Mouse (Mus musculus) MEL (cell line): ENCODE measurements around the gene D130040H23Rik. TPM values are rescaled to one million over a fixed set of nuclear protein-coding genes. Genes with fewer than 3 reads are reported as not detected.

Experiments
- DNase-seq: peaks from one replicate; pipeline ENCODE4 v3.0.0; 2011; ENCODE audit warnings: low read depth, low spot score
- H3K27ac ChIP-seq: 2 replicates; pipeline ENCODE4 v1.5.1; 2012; ENCODE audit warnings: low read depth, mild to moderate bottlenecking, control low read depth, low read length, moderate library complexity; ENCODE audit not compliant: control insufficient read depth
- H3K27me3 ChIP-seq, 2 experiments: fragments of 150-350 bp in 1 of 2; sonication (generic) in 1 of 2; 2 replicates each; pipeline ENCODE4 v1.6.1; 2012; ENCODE audit warnings: low read length in 2 of 2, mild to moderate bottlenecking in 2 of 2, improper control_type of control experiment in 1 of 2, moderate library complexity in 1 of 2; ENCODE audit not compliant: insufficient read depth in 2 of 2, control insufficient read depth in 1 of 2
- H3K36me3 ChIP-seq, 2 experiments: 2 replicates each; pipeline ENCODE4 v1.6.1; 2012 to 2014; ENCODE audit warnings: low read length in 2 of 2, improper control_type of control experiment in 1 of 2, inconsistent platforms in 1 of 2, mild to moderate bottlenecking in 1 of 2; ENCODE audit not compliant: insufficient read depth in 2 of 2, control insufficient read depth in 1 of 2
- H3K4me1 ChIP-seq, 2 experiments: fragments of 150-350 bp in 1 of 2; sonication (generic) in 1 of 2; 2 replicates each; pipeline ENCODE4 v1.6.1; 2012; ENCODE audit warnings: low read length in 2 of 2, improper control_type of control experiment in 1 of 2, mild to moderate bottlenecking in 1 of 2; ENCODE audit not compliant: insufficient read depth in 2 of 2, control insufficient read depth in 1 of 2
- H3K4me3 ChIP-seq, 2 experiments: fragments of 150-350 bp in 1 of 2; sonication (generic) in 1 of 2; 2 replicates each; pipeline ENCODE4 v1.5.1; 2012; ENCODE audit warnings: low read depth in 2 of 2, low read length in 2 of 2, mild to moderate bottlenecking in 2 of 2, moderate library complexity in 2 of 2, control low read depth in 1 of 2, improper control_type of control experiment in 1 of 2; ENCODE audit not compliant: control insufficient read depth in 1 of 2, insufficient read depth in 1 of 2
- H3K79me2 ChIP-seq: 2 replicates; pipeline ENCODE4 v1.6.1; 2012; ENCODE audit warnings: mild to moderate bottlenecking, low read length, moderate library complexity; ENCODE audit not compliant: control insufficient read depth, poor library complexity, insufficient read depth
- H3K9ac ChIP-seq: 2 replicates; pipeline ENCODE4 v1.6.1; 2012; ENCODE audit warnings: low read depth, mild to moderate bottlenecking, control low read depth, low read length, moderate library complexity; ENCODE audit not compliant: control insufficient read depth, poor library complexity, severe bottlenecking
- H3K9me3 ChIP-seq: fragments of 150-350 bp; sonication (generic); replicated peaks from 2 replicates; pipeline ENCODE4 v1.6.1; 2012; ENCODE audit warnings: mild to moderate bottlenecking, low read length, improper control_type of control experiment, moderate library complexity; ENCODE audit not compliant: insufficient read depth
- CHD1 ChIP-seq: IDR thresholded peaks from 2 replicates; pipeline ENCODE4 v1.6.1; 2012; ENCODE audit warnings: low read depth, mild to moderate bottlenecking, inconsistent platforms, low read length, improper control_type of control experiment
- CHD2 ChIP-seq: IDR thresholded peaks from 2 replicates; pipeline ENCODE4 v1.6.1; 2011; ENCODE audit warnings: low read length, improper control_type of control experiment
- E2F4 ChIP-seq: IDR thresholded peaks from 2 replicates; pipeline ENCODE4 v1.6.1; 2011; ENCODE audit warnings: low read depth, low read length, improper control_type of control experiment, borderline replicate concordance
- ELF1 ChIP-seq: IDR thresholded peaks from 2 replicates; pipeline ENCODE4 v1.6.1; 2014; ENCODE audit warnings: low read depth, mild to moderate bottlenecking, inconsistent platforms, low read length, improper control_type of control experiment, moderate library complexity
- EP300 ChIP-seq, 2 experiments: IDR thresholded peaks; 2 replicates each; pipeline ENCODE4 v1.6.1; 2011; ENCODE audit warnings: improper control_type of control experiment in 2 of 2, low read length in 2 of 2, low read depth in 1 of 2, mild to moderate bottlenecking in 1 of 2
- HCFC1 ChIP-seq: IDR thresholded peaks from 2 replicates; pipeline ENCODE4 v1.6.1; 2012; ENCODE audit warnings: low read depth, mild to moderate bottlenecking, inconsistent platforms, low read length, improper control_type of control experiment, moderate library complexity
- JUND ChIP-seq: IDR thresholded peaks from 2 replicates; pipeline ENCODE4 v1.6.1; 2011; ENCODE audit warnings: low read depth, mild to moderate bottlenecking, improper control_type of control experiment, low read length
- MAZ ChIP-seq: IDR thresholded peaks from 2 replicates; pipeline ENCODE4 v1.6.1; 2012; ENCODE audit warnings: low read depth, mild to moderate bottlenecking, inconsistent platforms, low read length, improper control_type of control experiment
- MEF2A ChIP-seq: IDR thresholded peaks from 2 replicates; pipeline ENCODE4 v1.6.1; 2014; ENCODE audit warnings: low read depth, mild to moderate bottlenecking, inconsistent platforms, low read length, improper control_type of control experiment; ENCODE audit not compliant: poor library complexity, insufficient replicate concordance, severe bottlenecking; ENCODE audit errors: extremely low read depth
- MYC ChIP-seq: IDR thresholded peaks from 2 replicates; pipeline ENCODE4 v1.6.1; 2011; ENCODE audit warnings: low read depth, mild to moderate bottlenecking, low read length, improper control_type of control experiment, moderate library complexity
- NRF1 ChIP-seq: IDR thresholded peaks from 2 replicates; pipeline ENCODE4 v1.6.1; 2014; ENCODE audit warnings: low read depth, mild to moderate bottlenecking, inconsistent platforms, low read length, improper control_type of control experiment, moderate library complexity; ENCODE audit not compliant: poor library complexity, insufficient read depth, severe bottlenecking
- POLR2A ChIP-seq, 2 experiments: IDR thresholded peaks; 2 replicates each; pipeline ENCODE4 v1.6.1; 2011 to 2012; ENCODE audit warnings: low read length in 2 of 2, mild to moderate bottlenecking in 2 of 2, control low read depth in 1 of 2, improper control_type of control experiment in 1 of 2, low read depth in 1 of 2, moderate library complexity in 1 of 2; ENCODE audit not compliant: control insufficient read depth in 1 of 2, insufficient read depth in 1 of 2, poor library complexity in 1 of 2
- POLR2AphosphoS5 ChIP-seq: IDR thresholded peaks from 2 replicates; pipeline ENCODE4 v1.6.1; 2012; ENCODE audit warnings: low read depth, borderline replicate concordance, mild to moderate bottlenecking, inconsistent platforms, low read length, moderate library complexity, mixed read lengths
- RAD21 ChIP-seq: IDR thresholded peaks from 2 replicates; pipeline ENCODE4 v1.6.1; 2011; ENCODE audit warnings: mild to moderate bottlenecking, low read depth, low read length, improper control_type of control experiment
- RCOR1 ChIP-seq: IDR thresholded peaks from 2 replicates; pipeline ENCODE4 v1.6.1; 2012; ENCODE audit warnings: low read depth, mild to moderate bottlenecking, inconsistent platforms, low read length, improper control_type of control experiment
- SIN3A ChIP-seq: IDR thresholded peaks from 2 replicates; pipeline ENCODE4 v1.6.1; 2012; ENCODE audit warnings: low read length, improper control_type of control experiment, inconsistent platforms
- USF2 ChIP-seq, 2 experiments: IDR thresholded peaks; 2 replicates each; pipeline ENCODE4 v1.6.1; 2011 to 2012; ENCODE audit warnings: improper control_type of control experiment in 2 of 2, low read length in 2 of 2, borderline replicate concordance in 1 of 2, inconsistent platforms in 1 of 2, low read depth in 1 of 2, mild to moderate bottlenecking in 1 of 2; ENCODE audit not compliant: insufficient read depth in 1 of 2
- ZC3H11A ChIP-seq: IDR thresholded peaks from 2 replicates; pipeline ENCODE4 v1.6.1; 2012; ENCODE audit warnings: low read depth, mild to moderate bottlenecking, inconsistent platforms, low read length, improper control_type of control experiment
- ZKSCAN1 ChIP-seq: IDR thresholded peaks from 2 replicates; pipeline ENCODE4 v1.6.1; 2012; ENCODE audit warnings: low read depth, mild to moderate bottlenecking, inconsistent platforms, low read length, improper control_type of control experiment, moderate library complexity
- polyA plus RNA-seq, 2 experiments: library from polyadenylated mRNA; stranded (reverse) in 1 of 2; unstranded in 1 of 2; fragments of >175 nt in 1 of 2; fragments of >200 nt in 1 of 2; gene quantifications; 2 replicates each; pipeline versions ENCODE4 v1.2.1 to v1.2.4; 2012; ENCODE audit warnings: low replicate concordance in 2 of 2, low read depth in 1 of 2; ENCODE audit not compliant: insufficient read length in 2 of 2, insufficient read depth in 1 of 2, missing spikeins in 1 of 2
- total RNA-seq: library from RNA; depleted of rRNA; stranded (reverse); fragments of 300-350 nt; gene quantifications from 2 replicates; pipeline ENCODE4 v1.2.3, GENCODE M21; 2012; rRNA removed

Gene D130040H23Rik
- total RNA-seq (0.08 TPM in 1 of 2 replicates, not detected in the other), polyA plus RNA-seq (not detected)

- Histone ChIP-seq H3K27me3 (peaks cover 0 to 1% of the 10 kb centered on the region in 2 experiments; a peak in 1 of 4 replicates), H3K9ac (no peak within 1 kb of the TSS), H3K4me3 (no peak within 1 kb of the TSS), H3K79me2 (no peaks in the 10 kb centered on the region), H3K9me3 (no peaks in the 10 kb centered on the region), H3K27ac (no peak within 1 kb of the TSS), H3K36me3 (no peaks in the 10 kb centered on the region), H3K4me1 (no peaks in the 10 kb centered on the region)
- DNase-seq: peak; percentile 10
- TF ChIP-seq HCFC1 (no peak), RAD21 (no peak), USF2 (IDR thresholded peaks at IDR 0.05; ENCODE audit: borderline replicate concordance in 1 of 2, insufficient read depth in 1 of 2, low read depth in 1 of 2, low read length in 2 of 2) (no peak), E2F4 (no peak), ZKSCAN1 (no peak), MAZ (no peak), MEF2A (no peak), POLR2A (IDR thresholded peaks at IDR 0.05; ENCODE audit: control insufficient read depth in 1 of 2, insufficient read depth in 1 of 2, low read depth in 1 of 2, low read length in 2 of 2, poor library complexity in 1 of 2) (no peak), NRF1 (no peak), SIN3A (no peak), ZC3H11A (no peak), EP300 (IDR thresholded peaks at IDR 0.05; ENCODE audit: low read depth in 1 of 2, low read length in 2 of 2) (no peak), RCOR1 (no peak), JUND (no peak), POLR2AphosphoS5 (no peak), CHD2 (no peak), MYC (no peak), ELF1 (no peak), CHD1 (no peak)
These were observed at the start of gene D130040H23Rik for GRCm38 (mm10) chr8:69270386-69271202. TSS of gene D130040H23Rik (plus strand) at chr8:69271080.
